Mouse (Mus musculus): Measurements from ENCODE around the gene L3mbtl1. TPM values are rescaled to one million over a fixed set of nuclear protein-coding genes. Genes with fewer than 3 reads are reported as not detected.

The L3mbtl1 gene
- polyA plus RNA-seq, 1 experiment from 2014 or later: 0.07 TPM

Other genes with a start within 250 kb of the L3mbtl1 start
- gene Srsf6, start 11.9 kb upstream of the L3mbtl1 start, polyA plus RNA-seq (2014; fragmentation: Nextera tagmentation; extraction: Ambion mirVana): 193 and 195 TPM in 2 replicates
- 0.26 and 0.30 TPM in 2 replicates for gene Sgk2, start 43.9 kb downstream of the L3mbtl1 start, polyA plus RNA-seq (2014; fragmentation: Nextera tagmentation; extraction: Ambion mirVana)
- gene Ift52, start 73.9 kb downstream of the L3mbtl1 start, polyA plus RNA-seq (2014; fragmentation: Nextera tagmentation; extraction: Ambion mirVana): 45.6 and 54.3 TPM in 2 replicates
- 26.4 and 27.7 TPM in 2 replicates for gene Mybl2, start 111.2 kb downstream of the L3mbtl1 start, polyA plus RNA-seq (2014; fragmentation: Nextera tagmentation; extraction: Ambion mirVana)
- gene Gtsf1l, start 144.4 kb downstream of the L3mbtl1 start, polyA plus RNA-seq (2014; fragmentation: Nextera tagmentation; extraction: Ambion mirVana): not detected in 2 replicates

All from intestine, embryonic 14.5 days (tissue).